Mouse (Mus musculus): Measurements from ENCODE around the gene Kazn. TPM values are rescaled to one million over a fixed set of nuclear protein-coding genes. Genes with fewer than 3 reads are reported as not detected.

The Kazn gene
- polyA plus RNA-seq, 1 experiment from 2014 or later = 0.74 TPM

- no peak overlapping the region for H3K9ac ChIP-seq (replicated peaks)
- H3K4me3 ChIP-seq (ENCODE audit: low read depth, low read length) = no peak overlapping the region
- 0 out of 2 replicates have a peak overlapping the region, but pooled peaks have one; percentile 18 for H3K4me2 ChIP-seq (ENCODE audit: low read depth, low read length)
- peaks cover 4% of the 10 kb centered on the region for H3K9me3 ChIP-seq (ENCODE audit: low read length)
- TF ChIP-seq CTCF (IDR thresholded peaks at IDR 0.05; ENCODE audit: low read depth) = no peak
- TF ChIP-seq EP300 (IDR thresholded peaks at IDR 0.05; ENCODE audit: low read depth) = no peak
- peak overlapping the region; percentile 29; the same call in 1 of the 2 replicates for H3K27ac ChIP-seq (ENCODE audit: low read depth)
- H3K4me1 ChIP-seq (ENCODE audit: insufficient read depth) = peaks cover under 1% of the 10 kb centered on the region
- H3K27me3 ChIP-seq (ENCODE audit: insufficient read depth, low read length) = no peaks in the 10 kb centered on the region
- peak; percentile 24; the same call in 1 of the 2 replicates for ATAC-seq
- WGBS (ENCODE audit: insufficient replicate concordance) = 12% methylated on average over 18 of the region's 18 CpGs
- DNase-seq = peak; percentile 54
- H3K36me3 ChIP-seq (replicated peaks; ENCODE audit: insufficient read depth, low read length) = no peaks in the 10 kb centered on the region
Measured at GRCm38 (mm10) chr4:142165835-142166701, 73.1 kb downstream of the Kazn start.

- Histone ChIP-seq H3K9ac (replicated peaks) (no peak overlapping the region), H3K4me2 (ENCODE audit: low read depth, low read length) (no peak overlapping the region), H3K4me3 (ENCODE audit: low read depth, low read length) (no peak overlapping the region), H3K9me3 (ENCODE audit: low read length) (peaks cover 4% of the 10 kb centered on the region), H3K4me1 (ENCODE audit: insufficient read depth) (no peaks in the 10 kb centered on the region; the same call in 1 of the 2 replicates), H3K36me3 (replicated peaks; ENCODE audit: insufficient read depth, low read length) (no peaks in the 10 kb centered on the region), H3K27me3 (ENCODE audit: insufficient read depth, low read length) (no peaks in the 10 kb centered on the region), H3K27ac (ENCODE audit: low read depth) (no peak overlapping the region)
- TF ChIP-seq EP300 (IDR thresholded peaks at IDR 0.05; ENCODE audit: low read depth) (no peak), CTCF (IDR thresholded peaks at IDR 0.05; ENCODE audit: low read depth) (no peak)
- 78% methylated on average over 5 of the region's 5 CpGs for WGBS (ENCODE audit: insufficient replicate concordance)
- DNase-seq (no peak), ATAC-seq (no peak)
Measured at GRCm38 (mm10) chr4:142165363-142165762, 73.8 kb downstream of the Kazn start.

GRCm38 (mm10) chr4:142164386-142164785 lies 74.8 kb downstream of the Kazn start:
- no peak overlapping the region for H3K4me3 ChIP-seq (ENCODE audit: low read depth, low read length)
- H3K9ac ChIP-seq (replicated peaks) = no peak overlapping the region
- H3K27ac ChIP-seq (ENCODE audit: low read depth) = no peak overlapping the region
- no peak for ATAC-seq
- no peaks in the 10 kb centered on the region for H3K36me3 ChIP-seq (replicated peaks; ENCODE audit: insufficient read depth, low read length)
- H3K27me3 ChIP-seq (ENCODE audit: insufficient read depth, low read length) = no peaks in the 10 kb centered on the region
- H3K4me1 ChIP-seq (ENCODE audit: insufficient read depth) = no peaks in the 10 kb centered on the region; the same call in 1 of the 2 replicates
- TF ChIP-seq EP300 (IDR thresholded peaks at IDR 0.05; ENCODE audit: low read depth) = no peak
- TF ChIP-seq CTCF (IDR thresholded peaks at IDR 0.05; ENCODE audit: low read depth) = no peak
- DNase-seq = no peak
- H3K4me2 ChIP-seq (ENCODE audit: low read depth, low read length) = no peak overlapping the region
- 70% methylated on average over 4 of the region's 4 CpGs for WGBS (ENCODE audit: insufficient replicate concordance)
- H3K9me3 ChIP-seq (ENCODE audit: low read length) = peaks cover 4% of the 10 kb centered on the region

- WGBS (ENCODE audit: insufficient replicate concordance) = 53% methylated on average over 3 of the region's 3 CpGs
- Histone ChIP-seq H3K4me3 (ENCODE audit: low read depth, low read length) (no peak overlapping the region), H3K36me3 (replicated peaks; ENCODE audit: insufficient read depth, low read length) (no peaks in the 10 kb centered on the region), H3K9ac (replicated peaks) (no peak overlapping the region), H3K27ac (ENCODE audit: low read depth) (no peak overlapping the region), H3K9me3 (ENCODE audit: low read length) (peaks cover 4% of the 10 kb centered on the region), H3K4me1 (ENCODE audit: insufficient read depth) (no peaks in the 10 kb centered on the region; the same call in 1 of the 2 replicates), H3K4me2 (ENCODE audit: low read depth, low read length) (no peak overlapping the region), H3K27me3 (ENCODE audit: insufficient read depth, low read length) (no peaks in the 10 kb centered on the region)
- no peak for DNase-seq
- TF ChIP-seq CTCF (IDR thresholded peaks at IDR 0.05; ENCODE audit: low read depth) = no peak
- TF ChIP-seq EP300 (IDR thresholded peaks at IDR 0.05; ENCODE audit: low read depth) = no peak
- ATAC-seq = no peak
Measured at GRCm38 (mm10) chr4:142163862-142164261, 75.3 kb downstream of the Kazn start.

GRCm38 (mm10) chr4:142162729-142163128 lies 76.5 kb downstream of the Kazn start:
- Histone ChIP-seq H3K27me3 (ENCODE audit: insufficient read depth, low read length) (no peaks in the 10 kb centered on the region), H3K36me3 (replicated peaks; ENCODE audit: insufficient read depth, low read length) (no peaks in the 10 kb centered on the region), H3K9me3 (ENCODE audit: low read length) (peaks cover 4% of the 10 kb centered on the region), H3K27ac (ENCODE audit: low read depth) (no peak overlapping the region), H3K4me3 (ENCODE audit: low read depth, low read length) (no peak overlapping the region), H3K9ac (replicated peaks) (no peak overlapping the region), H3K4me2 (ENCODE audit: low read depth, low read length) (no peak overlapping the region), H3K4me1 (ENCODE audit: insufficient read depth) (no peaks in the 10 kb centered on the region; the same call in 1 of the 2 replicates)
- DNase-seq (peak; percentile 67), ATAC-seq (peak; percentile 89)
- 62% methylated on average over 9 of the region's 9 CpGs for WGBS (ENCODE audit: insufficient replicate concordance)
- TF ChIP-seq EP300 (IDR thresholded peaks at IDR 0.05; ENCODE audit: low read depth) (no peak), CTCF (IDR thresholded peaks at IDR 0.05; ENCODE audit: low read depth) (no peak)

- no peak for ATAC-seq
- no peak for DNase-seq
- no peak overlapping the region for H3K27ac ChIP-seq (ENCODE audit: low read depth)
- H3K4me2 ChIP-seq (ENCODE audit: low read depth, low read length) = no peak overlapping the region
- H3K4me1 ChIP-seq (ENCODE audit: insufficient read depth) = no peaks in the 10 kb centered on the region; the same call in 1 of the 2 replicates
- H3K9ac ChIP-seq (replicated peaks) = no peak overlapping the region
- no peak overlapping the region for H3K4me3 ChIP-seq (ENCODE audit: low read depth, low read length)
- peak; percentile 51 for TF ChIP-seq CTCF (IDR thresholded peaks at IDR 0.05; ENCODE audit: low read depth)
- TF ChIP-seq EP300 (IDR thresholded peaks at IDR 0.05; ENCODE audit: low read depth) = no peak
- H3K9me3 ChIP-seq (ENCODE audit: low read length) = peaks cover 4% of the 10 kb centered on the region
- no peaks in the 10 kb centered on the region for H3K27me3 ChIP-seq (ENCODE audit: insufficient read depth, low read length)
- no peaks in the 10 kb centered on the region for H3K36me3 ChIP-seq (replicated peaks; ENCODE audit: insufficient read depth, low read length)
- WGBS (ENCODE audit: insufficient replicate concordance) = 91% methylated on average over 2 of the region's 2 CpGs
Measured at GRCm38 (mm10) chr4:142162102-142162501, 77.1 kb downstream of the Kazn start.

Data from liver, postnatal 0 days (tissue).